In the genomic region with DNA sequence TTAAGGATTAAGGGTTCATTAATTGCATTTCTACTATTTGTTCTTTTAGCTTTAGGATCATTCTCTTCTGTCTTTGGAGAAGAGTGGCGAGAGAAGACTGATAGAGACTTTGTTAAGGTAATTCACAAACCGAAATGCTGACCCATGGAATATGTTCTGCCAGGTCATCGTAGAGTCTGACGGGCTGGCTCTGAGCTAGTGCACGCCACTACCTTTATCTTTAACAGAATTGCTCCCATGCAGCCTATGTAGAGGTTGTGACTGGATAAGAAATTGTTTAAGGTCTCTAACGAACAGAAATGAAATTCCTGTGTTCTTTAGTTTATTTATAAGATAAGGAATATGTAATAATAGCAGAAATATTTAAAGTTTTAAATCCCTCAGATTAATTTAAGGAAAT, we compare ENCODE assay signal across 25 mouse cellular contexts.
"Had no signal": no experiment of that assay in that cellular context is flagged by ENCODE, and none has a peak within 500 bp of the region (broad histone marks: within the 10 kb centered on the region; RNA-seq: fewer than 3 reads in every experiment).

No protein-coding gene starts in this region.

- DNase-seq: forebrain, postnatal 0 days; gastrocnemius, postnatal 14 days; gastrocnemius, postnatal 36 days; heart, adult 11 months; heart, adult 2 months; heart, postnatal 14 days; heart, postnatal 36 days; kidney, adult 11 months; kidney, adult 2 months; kidney, adult 9 months; kidney, postnatal 14 days; kidney, postnatal 36 days; layer of hippocampus, adult 9-11 months; layer of hippocampus, postnatal 36 days; left cerebral cortex, postnatal 4 days had no signal

- H3K27ac ChIP-seq: heart, adult 2 months; heart, embryonic 13.5 days; heart, embryonic 15.5 days; hindbrain, embryonic 13.5 days; hindbrain, embryonic 15.5 days; hindbrain, postnatal 0 days; kidney, embryonic 15.5 days; kidney, postnatal 0 days; limb, embryonic 13.5 days had no signal

- H3K9me3 ChIP-seq: heart, embryonic 13.5 days; heart, embryonic 15.5 days; hindbrain, embryonic 13.5 days; hindbrain, embryonic 15.5 days; kidney, embryonic 15.5 days; limb, embryonic 13.5 days had no signal

- ATAC-seq: forebrain, postnatal 0 days; hindbrain, postnatal 0 days; intestine, embryonic 16.5 days had no signal

- H3K27me3 ChIP-seq: heart, embryonic 13.5 days; heart, embryonic 15.5 days; hindbrain, embryonic 13.5 days; hindbrain, embryonic 15.5 days; kidney, embryonic 15.5 days; limb, embryonic 13.5 days had no signal

- H3K9ac ChIP-seq: forebrain, postnatal 0 days; heart, embryonic 13.5 days; heart, embryonic 15.5 days; hindbrain, embryonic 13.5 days; hindbrain, embryonic 15.5 days; kidney, embryonic 15.5 days; limb, embryonic 13.5 days had no signal

- H3K4me2 ChIP-seq: heart, embryonic 11.5 days; heart, embryonic 13.5 days; heart, embryonic 15.5 days; hindbrain, embryonic 13.5 days; hindbrain, embryonic 15.5 days; kidney, embryonic 15.5 days; limb, embryonic 13.5 days had no signal

- H3K4me1 ChIP-seq: heart, embryonic 13.5 days; heart, embryonic 15.5 days; hindbrain, embryonic 13.5 days; hindbrain, embryonic 15.5 days; kidney, embryonic 15.5 days; limb, embryonic 13.5 days had no signal

- H3K4me3 ChIP-seq: heart, adult 2 months; heart, embryonic 13.5 days; heart, embryonic 15.5 days; hindbrain, embryonic 13.5 days; hindbrain, embryonic 15.5 days; kidney, embryonic 15.5 days; limb, embryonic 13.5 days had no signal
